Mouse (Mus musculus) heart, adult 9 months (tissue): ENCODE measurements around the gene Thap3.
"Not testable (repeated sequence)": the region's sequence is repeated elsewhere in the genome, so short reads cannot be mapped to it uniquely, and the experiment has no call there.

Experiments used
- DNase-seq, 2 experiments: peaks; one replicate each; pipeline ENCODE4 v3.0.0; 2022; ENCODE audit warnings: low spot score in 2 of 2

The Thap3 gene

DNA sequence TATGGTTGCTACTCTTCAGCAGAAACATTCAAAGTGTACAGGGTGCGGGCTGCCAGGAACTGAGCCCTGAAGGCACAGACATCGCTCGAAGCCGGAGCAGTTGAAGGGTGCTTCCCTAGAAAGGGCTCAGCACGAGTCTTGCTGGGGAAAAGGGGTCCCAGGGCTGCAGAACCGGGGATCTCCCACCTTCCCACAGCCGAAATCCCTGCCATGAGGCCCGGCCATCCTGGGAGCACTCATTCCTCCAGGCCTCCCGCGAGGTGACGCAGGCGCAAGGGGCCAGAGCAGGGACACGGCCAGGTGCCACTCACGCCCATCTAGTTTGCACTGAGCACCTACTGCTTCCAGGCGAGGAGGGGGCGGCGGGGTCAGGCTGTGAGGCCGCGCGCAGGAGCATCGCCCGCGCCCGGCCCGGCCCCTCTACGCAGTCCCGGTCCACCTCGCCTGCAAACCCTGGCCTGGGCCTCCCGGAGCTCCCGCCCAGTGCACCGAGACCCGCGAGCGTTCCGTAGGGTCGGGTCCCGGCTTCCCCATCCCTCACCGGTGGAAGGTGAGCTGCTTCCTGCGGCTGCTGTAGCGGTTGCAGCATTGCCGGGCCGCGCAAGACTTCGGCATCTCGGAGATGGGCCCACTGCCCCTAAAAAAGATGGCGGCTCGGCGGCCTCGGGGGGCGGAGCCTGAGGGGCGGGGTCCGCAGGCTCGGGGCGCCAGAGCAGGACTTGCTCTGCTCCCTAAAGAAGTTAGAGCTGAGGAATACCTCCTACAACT is at the start of gene Thap3:
Gene Thap3 (minus strand): TSS at position 656 of the 768 bp plus-strand sequence.
- DNase-seq: peak; percentile 81 to 83

DNA sequence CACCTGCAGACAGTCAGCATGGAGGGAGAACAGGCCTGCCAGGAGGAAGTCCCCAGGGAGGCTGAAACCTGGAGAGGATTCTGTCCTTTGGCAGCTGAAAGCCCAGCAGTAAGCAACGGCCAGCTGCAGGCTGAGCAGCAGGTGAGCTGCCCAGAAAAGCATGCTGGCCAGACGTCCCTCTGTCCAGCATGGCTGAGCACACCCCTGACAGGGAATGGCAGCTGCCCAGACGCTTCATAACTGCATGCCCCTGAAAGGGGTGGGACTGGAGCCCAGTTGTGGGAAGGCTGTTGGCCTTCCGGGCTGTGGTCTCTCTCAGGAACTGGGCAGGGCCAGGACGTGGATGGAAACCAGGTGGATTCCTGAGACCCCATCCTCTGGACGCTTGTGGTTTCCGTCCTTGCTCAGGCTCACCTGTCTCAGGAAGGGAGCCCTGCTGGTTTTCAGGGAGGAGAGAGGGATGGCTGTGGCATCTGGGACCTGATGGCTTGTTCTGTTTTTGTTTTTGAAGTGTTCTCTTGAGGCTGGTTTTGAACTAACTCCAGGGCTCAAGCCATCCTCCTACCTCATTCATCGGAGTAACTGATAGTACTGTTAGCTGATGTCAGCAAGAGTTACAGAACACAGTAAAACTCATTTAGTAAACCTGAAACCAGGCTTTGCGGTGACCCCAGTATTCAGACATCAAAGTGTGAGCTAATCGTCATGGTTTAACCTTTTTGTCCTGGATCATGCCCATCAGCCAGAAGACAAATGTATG is 49.6 kb upstream of the Thap3 start, which contains the start of gene Tas1r1:
Gene Tas1r1 (minus strand): TSS at position 344 of the 760 bp plus-strand sequence.
- no peak for DNase-seq

DNA sequence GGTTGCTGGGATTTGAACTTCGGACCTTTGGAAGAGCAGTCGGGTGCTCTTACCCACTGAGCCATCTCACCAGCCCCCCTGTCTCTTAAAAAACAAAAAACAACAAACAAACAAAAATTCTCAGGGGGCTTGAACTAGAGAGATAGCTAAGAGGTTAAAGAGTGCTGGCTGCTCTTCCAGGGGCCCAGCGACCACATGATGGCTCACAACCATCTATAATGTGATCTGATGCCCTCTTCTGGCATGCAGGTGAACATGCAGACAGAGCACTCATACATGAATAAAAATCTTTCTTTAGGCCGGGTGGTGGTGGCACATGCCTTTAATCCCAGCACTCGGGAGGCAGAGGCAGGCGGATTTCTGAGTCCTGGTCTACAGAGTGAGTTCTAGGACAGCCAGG is 47.7 kb upstream of the Thap3 start:
- DNase-seq: not testable (repeated sequence)

DNA sequence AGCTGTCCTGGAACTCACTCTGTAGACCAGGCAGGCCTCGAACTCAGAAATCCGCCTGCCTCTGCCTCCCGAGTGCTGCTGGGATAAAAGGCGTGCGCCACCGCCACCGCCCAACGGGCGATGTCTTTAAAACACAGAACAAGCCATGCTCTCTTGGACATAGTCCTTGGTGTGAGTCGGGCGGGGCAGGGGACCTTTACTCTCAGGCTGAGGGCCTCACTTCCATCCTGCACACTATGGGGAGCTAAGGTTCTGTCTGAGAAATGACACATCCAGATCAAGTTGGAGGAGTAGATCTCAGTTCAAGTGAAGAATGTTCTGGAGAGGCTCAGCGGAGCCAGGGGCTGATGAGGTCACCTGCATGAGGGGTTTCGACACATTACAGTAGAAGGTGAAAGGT is 44.1 kb upstream of the Thap3 start:
- DNase-seq: no peak

DNA sequence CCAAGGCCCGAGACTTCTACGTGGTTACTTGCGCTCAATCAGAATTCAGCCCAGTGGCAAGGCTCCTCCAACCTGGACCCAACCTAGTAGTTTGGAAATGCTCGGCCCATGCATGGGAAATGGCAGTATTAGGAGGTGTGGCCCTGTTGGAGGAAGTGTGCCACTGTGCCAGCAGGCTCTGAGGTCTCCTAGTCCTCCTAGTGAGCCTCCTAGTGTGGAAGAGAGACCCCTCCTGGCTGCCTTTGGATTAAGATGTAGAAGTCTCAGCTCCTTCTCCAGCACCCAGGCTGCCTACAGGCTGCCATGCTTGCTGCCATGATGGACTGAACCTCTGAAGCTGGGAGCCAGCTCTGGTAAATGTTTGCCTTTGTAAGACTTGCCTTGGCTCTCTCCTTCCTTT is 41.2 kb upstream of the Thap3 start:
- no peak for DNase-seq

DNA sequence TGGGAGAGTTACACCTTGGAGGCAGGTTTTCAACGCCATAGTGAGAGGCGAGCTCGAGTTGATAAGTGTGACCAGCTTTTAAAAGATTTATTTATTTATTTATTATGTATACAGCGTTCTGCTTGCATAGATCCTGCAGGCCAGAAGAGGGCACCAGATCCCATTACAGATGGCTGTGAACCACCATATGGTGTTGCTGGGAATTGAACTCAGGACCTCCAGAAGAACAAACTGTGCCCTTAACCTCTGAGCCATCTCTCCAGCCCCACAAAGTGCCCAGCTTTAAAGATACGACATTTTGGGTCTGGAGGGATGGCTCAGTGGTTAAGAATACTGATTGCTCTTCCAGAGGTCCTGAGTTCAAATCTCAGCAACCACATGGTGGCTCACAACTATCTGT is 40.3 kb upstream of the Thap3 start:
- DNase-seq: no peak

DNA sequence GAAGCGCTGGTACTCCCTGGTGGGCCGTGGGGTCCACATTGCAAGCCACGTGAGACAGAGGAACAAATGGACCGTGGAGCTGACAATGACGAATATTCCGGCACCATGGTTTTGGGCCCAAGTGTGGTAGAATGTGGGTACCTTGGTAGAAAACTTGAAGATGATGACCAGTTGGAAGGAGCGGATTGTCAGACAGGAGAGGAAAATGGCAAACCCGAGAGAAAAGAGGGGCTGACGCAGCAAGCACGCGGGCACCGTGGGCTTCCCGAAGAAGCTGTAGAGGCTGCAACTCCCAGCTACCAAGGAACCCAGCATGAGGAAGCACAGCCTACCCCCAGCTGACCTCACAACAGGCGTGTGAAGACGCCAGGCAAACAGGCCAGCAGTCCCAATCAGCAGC is 39.7 kb upstream of the Thap3 start:
- no peak for DNase-seq

DNA sequence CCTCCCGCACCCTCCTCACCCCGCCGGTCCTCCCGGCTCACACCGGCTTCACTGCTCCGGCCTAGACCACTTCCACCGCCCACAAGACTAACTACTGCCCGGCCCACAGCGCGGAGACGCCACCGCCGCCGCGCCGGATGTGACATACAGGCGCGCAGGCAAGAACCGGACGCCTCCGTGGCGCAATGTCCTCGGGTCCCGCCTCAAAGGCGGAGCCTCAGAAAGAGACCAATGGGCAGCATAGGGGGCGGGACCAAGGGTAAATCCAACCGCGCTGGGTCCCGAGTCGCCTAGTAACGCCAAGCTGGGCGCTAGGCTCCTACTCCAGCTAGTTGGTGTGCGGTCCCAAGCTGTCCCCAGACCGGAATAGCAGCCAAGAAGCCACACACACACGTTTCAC is 38.7 kb upstream of the Thap3 start, which contains the start of gene Zbtb48:
Gene Zbtb48 (minus strand): TSS at position 148 of the 400 bp plus-strand sequence.
- DNase-seq: peak; percentile 98

DNA sequence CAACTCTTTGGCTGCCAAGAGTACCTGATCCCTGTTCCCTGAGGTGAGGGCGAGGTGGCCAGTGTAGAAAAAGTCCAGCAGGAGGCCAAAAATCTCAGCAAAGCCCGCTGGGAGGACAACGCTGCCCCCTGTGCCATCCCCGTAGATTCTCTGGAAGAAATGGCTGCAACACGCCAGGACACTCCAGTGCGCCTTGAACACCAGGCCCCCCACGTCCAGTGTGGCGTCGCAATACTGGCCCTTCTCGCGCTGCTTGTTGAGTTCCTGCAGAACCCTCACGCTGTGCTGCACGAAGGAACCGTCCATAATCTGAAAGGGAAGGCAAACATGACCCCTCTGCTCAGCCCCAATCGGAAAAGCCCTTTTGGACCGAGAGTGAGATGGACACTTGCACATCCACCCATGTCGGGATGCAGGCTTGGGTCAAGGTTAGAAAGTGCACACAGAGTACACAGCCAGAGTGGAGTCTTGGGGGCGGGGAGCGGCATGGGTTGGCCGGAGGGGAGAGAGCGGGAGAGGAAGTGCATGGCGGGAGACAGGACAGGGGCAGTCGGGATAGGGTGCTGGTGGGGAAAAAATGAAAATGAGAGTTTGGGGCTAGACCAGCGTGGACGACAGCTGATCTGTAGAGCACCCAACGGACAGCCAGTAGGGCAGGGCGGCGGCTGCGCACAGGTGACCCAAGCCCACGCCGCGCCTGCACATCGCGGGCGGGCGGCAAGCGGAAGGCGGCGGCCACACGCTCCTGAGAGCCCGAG is 38.1 kb upstream of the Thap3 start:
- DNase-seq: no peak

DNA sequence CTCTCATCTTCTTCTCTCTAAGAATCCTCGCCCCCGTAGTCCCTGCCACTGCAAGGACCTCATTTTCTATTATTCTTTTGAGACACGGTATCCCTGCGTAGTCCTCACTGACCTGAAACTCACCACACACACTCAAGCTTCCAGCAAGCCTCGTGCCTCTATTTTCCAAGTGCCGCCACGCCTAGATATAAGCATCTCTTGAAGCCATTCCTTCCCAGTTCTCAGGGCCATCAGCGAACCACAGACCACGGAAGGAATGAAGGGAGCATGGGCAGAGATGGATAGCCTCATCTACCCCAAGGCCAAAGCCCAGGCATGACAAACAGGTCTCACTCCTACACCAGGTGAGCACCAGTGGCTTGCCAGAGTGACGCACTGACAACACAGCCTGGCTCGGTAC is 35.7 kb upstream of the Thap3 start:
- no peak for DNase-seq

DNA sequence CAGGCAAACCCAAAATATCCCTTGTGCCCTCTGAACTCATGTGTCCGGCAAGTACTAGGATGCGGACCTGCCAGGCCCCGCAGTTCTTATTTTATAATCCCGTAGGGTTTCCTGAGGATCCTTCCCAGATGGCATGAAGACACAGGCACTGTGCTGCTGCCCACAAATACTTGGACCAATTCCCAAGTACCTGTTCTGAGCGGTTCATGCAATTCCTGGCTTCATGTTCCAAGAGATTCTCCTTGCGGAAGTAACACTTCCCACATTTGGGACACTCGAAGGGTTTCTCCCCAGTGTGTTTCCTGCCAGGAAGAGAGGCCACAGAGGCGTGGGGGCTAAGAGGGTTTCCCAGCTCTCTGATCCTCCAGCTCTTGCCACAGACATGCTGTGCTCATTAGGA is 33.7 kb upstream of the Thap3 start:
- DNase-seq: no peak

DNA sequence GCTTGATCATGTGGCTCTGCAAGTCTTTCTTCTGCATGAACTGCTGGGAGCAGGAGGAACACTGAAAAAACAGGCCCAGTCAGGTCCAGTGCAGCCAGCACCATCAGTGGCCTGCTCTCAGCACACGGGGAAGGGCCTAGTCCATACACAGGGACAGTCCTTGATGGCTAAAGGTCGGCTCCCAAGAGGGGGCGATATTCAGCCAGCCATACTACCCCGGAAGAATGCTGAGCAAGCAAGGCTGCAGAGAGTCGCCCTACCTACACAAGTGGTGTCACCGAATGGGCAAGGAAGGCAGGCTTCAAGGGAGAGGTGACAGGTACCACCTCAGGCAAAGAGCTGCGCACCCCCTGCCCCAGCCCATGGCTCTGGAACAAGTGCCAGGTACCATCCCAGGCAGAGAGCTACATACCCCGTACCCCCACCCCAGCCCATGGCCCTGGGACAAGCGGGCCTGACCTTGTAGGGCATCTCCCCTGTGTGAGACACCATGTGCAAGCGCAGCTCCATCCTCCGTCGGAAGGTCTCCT is 32.8 kb upstream of the Thap3 start:
- DNase-seq: no peak

DNA sequence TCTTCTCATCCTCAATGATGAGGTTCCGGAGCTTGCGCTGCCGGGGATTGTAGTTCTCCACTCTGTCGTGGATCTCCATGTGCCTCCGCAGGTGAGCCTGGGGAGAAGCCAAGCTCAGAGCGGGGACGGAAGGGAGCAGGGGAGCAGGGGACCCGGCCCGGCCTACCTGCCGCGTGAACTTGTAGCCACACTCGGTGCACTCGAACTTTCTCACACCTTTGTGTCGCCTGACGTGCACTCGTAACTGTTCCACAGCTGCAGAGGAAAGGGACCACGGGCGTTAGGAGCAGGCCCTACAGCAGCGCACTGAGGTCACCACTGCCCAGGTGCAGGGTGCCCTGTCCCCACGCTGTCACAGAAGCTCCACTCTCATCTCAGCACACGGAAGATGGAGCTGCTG is 31.2 kb upstream of the Thap3 start:
- DNase-seq: no peak

DNA sequence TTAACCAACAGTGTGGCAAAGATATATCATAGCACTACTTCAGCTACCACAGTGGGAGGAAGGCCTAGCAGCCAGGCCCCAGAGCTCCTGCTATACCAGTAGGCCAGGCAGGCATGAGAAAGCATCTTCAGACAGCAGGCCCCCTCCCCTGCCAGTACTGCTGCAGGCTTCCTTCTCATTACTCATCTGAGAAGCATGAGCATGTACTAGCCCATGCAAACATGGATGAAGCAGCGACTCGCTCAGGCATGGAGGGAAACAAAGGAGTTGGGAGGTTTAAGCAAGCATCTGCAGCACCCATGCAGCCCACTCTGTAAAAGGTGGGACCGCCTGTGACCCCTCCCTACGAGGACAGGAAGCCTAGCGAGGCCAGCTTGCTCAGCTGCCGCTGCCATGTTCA is 30.3 kb upstream of the Thap3 start:
- no peak for DNase-seq

DNA sequence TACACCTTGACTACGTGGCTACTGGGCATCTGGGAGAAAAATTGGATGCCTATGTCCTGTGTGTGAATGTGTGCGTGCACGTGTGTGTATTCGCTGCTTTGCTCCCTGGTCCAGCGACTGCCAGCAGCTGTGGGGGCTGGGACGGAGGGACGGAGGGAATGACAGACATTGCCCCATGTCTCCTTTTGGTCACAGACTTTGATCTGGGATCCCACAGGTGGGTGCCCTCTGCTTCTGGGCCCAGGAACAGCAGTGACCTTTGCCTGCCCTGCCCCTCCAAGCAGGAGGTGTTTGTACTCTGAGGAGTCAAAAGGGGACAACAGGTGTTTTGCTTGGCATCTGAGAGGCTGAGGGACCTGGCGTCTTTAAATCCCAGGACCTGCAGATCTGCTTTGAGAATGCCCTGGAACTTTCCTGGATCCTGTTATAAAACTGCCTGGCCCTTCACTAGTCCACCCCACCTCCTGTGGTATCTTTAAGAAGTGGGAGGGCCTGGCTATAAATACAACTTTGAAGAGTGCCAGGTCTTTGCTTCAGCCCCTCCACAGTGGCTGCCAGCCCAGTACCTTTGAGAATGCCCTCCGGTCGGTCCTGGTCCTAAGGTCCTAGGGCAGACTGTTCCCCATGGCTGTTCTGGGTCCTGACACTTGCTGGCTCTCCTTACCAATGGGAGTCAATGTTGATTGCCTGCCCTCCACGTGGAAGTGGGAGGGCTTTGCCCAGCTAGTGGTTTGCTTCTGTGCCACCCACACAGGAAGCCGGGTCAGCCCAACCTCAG is 24.4 kb upstream of the Thap3 start:
- DNase-seq: peak; percentile 73 to 82

DNA sequence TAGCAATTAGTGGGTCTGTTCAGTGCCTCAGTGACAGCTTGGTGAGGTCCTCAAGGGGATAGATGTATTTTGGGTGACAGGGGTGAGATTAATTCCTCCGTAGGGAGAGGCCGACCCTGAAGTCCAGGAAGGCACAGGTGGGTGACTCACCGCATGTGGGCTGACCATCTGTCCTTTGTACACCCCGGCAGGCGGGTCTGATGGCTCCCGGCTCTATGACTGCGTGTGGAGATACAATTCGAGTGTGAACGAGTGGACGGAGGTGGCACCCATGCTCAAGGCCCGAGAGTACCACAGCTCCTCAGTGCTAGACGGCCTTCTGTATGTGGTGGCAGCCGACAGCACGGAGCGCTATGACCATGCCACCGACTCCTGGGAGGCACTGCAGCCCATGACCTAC is 23.3 kb upstream of the Thap3 start:
- no peak for DNase-seq

DNA sequence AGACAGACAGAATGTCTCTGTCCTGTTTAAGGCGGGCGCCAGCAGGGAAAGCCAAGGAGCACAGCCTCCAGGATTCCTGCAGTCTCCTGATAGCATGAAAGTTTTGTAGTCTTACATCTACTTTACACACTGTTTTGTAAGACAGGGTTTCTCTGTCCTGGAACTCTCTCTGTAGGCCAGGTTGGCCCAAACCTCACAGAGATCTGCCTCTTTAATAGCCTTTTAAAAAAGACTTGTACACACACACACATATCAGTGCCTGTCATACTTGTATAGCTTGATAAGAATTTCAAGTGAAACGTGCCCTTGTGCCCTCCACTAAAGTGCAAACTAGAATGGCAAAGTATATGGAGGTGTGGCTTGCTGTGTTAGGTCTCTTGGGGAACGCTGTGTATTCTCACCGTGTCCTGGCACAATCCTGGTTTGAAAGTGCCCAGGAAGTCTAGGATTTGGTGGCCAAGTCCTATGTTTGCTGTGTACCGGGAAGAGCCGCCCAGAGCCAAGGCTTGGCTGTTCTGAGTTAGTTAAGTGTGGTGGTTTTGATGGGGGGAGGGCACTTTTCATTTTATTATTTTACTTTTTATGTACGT is 22.5 kb upstream of the Thap3 start:
- peak in 1 of 2 experiments; percentile 24 for DNase-seq

DNA sequence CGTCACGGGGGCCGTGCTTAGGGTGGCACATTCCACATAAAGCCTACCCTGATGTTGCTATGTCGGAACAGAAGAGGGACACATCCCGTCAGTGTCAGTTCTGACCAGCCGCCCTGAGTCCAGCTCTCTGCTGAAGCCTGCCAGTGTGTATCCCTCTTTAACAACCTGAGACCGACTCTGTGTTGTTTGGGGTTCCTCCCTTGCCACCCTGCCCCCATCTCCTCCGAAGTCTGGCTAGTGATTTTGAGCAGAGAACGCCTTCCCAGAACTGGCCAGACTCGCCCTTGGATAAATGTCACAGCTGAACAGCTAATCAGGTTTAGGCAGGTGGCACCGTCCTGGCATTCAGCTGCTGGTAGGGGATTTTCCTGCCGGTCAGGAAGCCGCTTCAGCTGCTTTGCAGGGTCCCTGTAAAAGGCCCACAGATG is 21.9 kb upstream of the Thap3 start:
- DNase-seq: no peak

DNA sequence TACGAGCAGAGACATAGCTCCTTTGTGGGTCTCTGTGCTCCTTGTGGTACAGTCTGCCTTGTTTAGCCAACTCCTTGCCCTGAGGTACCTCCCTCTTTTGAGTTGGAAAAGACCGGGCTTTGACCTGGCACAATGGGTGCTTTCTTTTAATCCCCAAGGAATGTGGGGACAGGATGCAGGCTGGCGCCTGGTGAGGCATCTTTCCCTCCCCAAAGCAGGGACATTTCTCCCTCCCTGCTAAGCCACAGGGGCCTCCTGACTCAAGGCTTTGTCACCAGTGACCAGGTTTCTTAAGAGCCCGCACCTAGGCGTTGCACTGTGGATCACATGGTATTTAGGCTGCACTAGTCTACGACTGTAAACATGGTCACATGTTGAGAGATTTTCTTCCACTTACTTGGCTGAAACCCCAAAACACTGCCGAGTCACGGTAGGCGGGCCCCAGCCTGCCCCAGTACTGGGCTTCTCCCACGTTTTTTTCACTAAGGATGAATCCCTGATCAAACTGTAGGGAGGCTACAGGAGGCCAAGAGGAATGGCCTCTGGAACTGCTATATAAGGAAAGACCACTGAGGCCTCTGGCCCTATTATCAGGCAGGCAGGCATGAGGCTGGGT is 21.4 kb upstream of the Thap3 start:
- DNase-seq: peak; percentile 68 to 73
